Mouse (Mus musculus) adrenal gland, adult 8-10 months (tissue): ENCODE results near the gene Gpr153. TPM values are rescaled to one million over a fixed set of nuclear protein-coding genes. Genes with fewer than 3 reads are reported as not detected.
A peak's percentile ranks its signal among the peaks of the same experiment; 100 is the strongest.
"Not testable (repeated sequence)": the region's sequence is repeated elsewhere in the genome, so short reads cannot be mapped to it uniquely, and the experiment has no call there.

Source experiments
- DNase-seq: peaks from one replicate; pipeline ENCODE4 v3.0.0; 2022
- total RNA-seq, 4 experiments: library from RNA; stranded (reverse); gene quantifications; 2 replicates each; pipeline ENCODE4 v1.2.4; 2022

Gene Gpr153
- total RNA-seq = 1 to 10 TPM; 4.8 to 7.0 (median 5.4) TPM

- no peak for DNase-seq
These were observed at the start of gene Gpr153 for GRCm38 (mm10) chr4:152273621-152274236. TSS of gene Gpr153 (plus strand) at chr4:152274232.

GRCm38 (mm10) chr4:152226901-152227486, 47.0 kb upstream of the Gpr153 start:
- DNase-seq = no peak

- no peak for DNase-seq
These were observed 46.1 kb upstream of the Gpr153 start for GRCm38 (mm10) chr4:152227749-152228527.

GRCm38 (mm10) chr4:152230331-152230730, 43.7 kb upstream of the Gpr153 start:
- not testable (repeated sequence) for DNase-seq

GRCm38 (mm10) chr4:152231326-152231725, 42.7 kb upstream of the Gpr153 start:
- no peak for DNase-seq

GRCm38 (mm10) chr4:152232411-152232903, 41.6 kb upstream of the Gpr153 start:
- no peak for DNase-seq

GRCm38 (mm10) chr4:152239974-152240373, 34.1 kb upstream of the Gpr153 start:
- no peak for DNase-seq

GRCm38 (mm10) chr4:152243241-152243891, 30.7 kb upstream of the Gpr153 start:
- no peak for DNase-seq

GRCm38 (mm10) chr4:152243969-152244368, 30.1 kb upstream of the Gpr153 start:
- DNase-seq = no peak

GRCm38 (mm10) chr4:152244545-152245522, 29.2 kb upstream of the Gpr153 start:
- no peak for DNase-seq

GRCm38 (mm10) chr4:152246011-152246410, 28.0 kb upstream of the Gpr153 start:
- DNase-seq = no peak

GRCm38 (mm10) chr4:152247195-152247594, 26.8 kb upstream of the Gpr153 start:
- DNase-seq = no peak

GRCm38 (mm10) chr4:152250615-152251014, 23.4 kb upstream of the Gpr153 start:
- no peak for DNase-seq

GRCm38 (mm10) chr4:152253183-152253759, 20.8 kb upstream of the Gpr153 start:
- DNase-seq = no peak

GRCm38 (mm10) chr4:152257070-152257469, 17.0 kb upstream of the Gpr153 start:
- DNase-seq = no peak

- peak; percentile 53 for DNase-seq
These were observed 13.6 kb upstream of the Gpr153 start for GRCm38 (mm10) chr4:152260451-152260850.

- no peak for DNase-seq
These were observed 11.8 kb upstream of the Gpr153 start for GRCm38 (mm10) chr4:152262187-152262586.

- no peak for DNase-seq
These were observed 10.9 kb upstream of the Gpr153 start for GRCm38 (mm10) chr4:152263089-152263488.

GRCm38 (mm10) chr4:152263512-152264176, 10.4 kb upstream of the Gpr153 start:
- no peak for DNase-seq

- no peak for DNase-seq
These were observed 9.9 kb upstream of the Gpr153 start for GRCm38 (mm10) chr4:152264177-152264530.
